Mouse (Mus musculus) intestine, postnatal 0 days (tissue): Measurements from ENCODE around the gene Ggt6. TPM values are rescaled to one million over a fixed set of nuclear protein-coding genes. Genes with fewer than 3 reads are reported as not detected.

Source experiments
- ATAC-seq: fragments of 200-750 bp; cut with Nextera tagmentation; 2 replicates; pipeline ENCODE4 v1.8.0; 2017; ENCODE audit warnings: mild to moderate bottlenecking, moderate TSS enrichment, moderate library complexity
- H3K27ac ChIP-seq: fragments of 300-500 bp; sonication (generic); 2 replicates; pipeline ENCODE4 v1.5.1; 2014; ENCODE audit warnings: mild to moderate bottlenecking, low read depth, low read length, moderate library complexity
- H3K27me3 ChIP-seq: fragments of 300-500 bp; sonication (generic); replicated peaks from 2 replicates; pipeline ENCODE4 v1.6.1; 2014; ENCODE audit warnings: low read length, mixed read lengths; ENCODE audit not compliant: control insufficient read depth, insufficient read depth
- H3K36me3 ChIP-seq: fragments of 300-500 bp; sonication (generic); 2 replicates; pipeline ENCODE4 v1.6.1; 2014; ENCODE audit warnings: mild to moderate bottlenecking, moderate library complexity; ENCODE audit not compliant: control insufficient read depth, insufficient read depth
- H3K4me1 ChIP-seq: fragments of 300-500 bp; sonication (generic); replicated peaks from 2 replicates; pipeline ENCODE4 v1.6.1; 2014; ENCODE audit warnings: antibody characterized with exemption, low read length, mixed read lengths; ENCODE audit not compliant: control insufficient read depth, insufficient read depth
- H3K4me2 ChIP-seq: fragments of 300-500 bp; sonication (generic); replicated peaks from 2 replicates; pipeline ENCODE4 v1.6.1; 2014; ENCODE audit warnings: low read depth, mild to moderate bottlenecking, moderate library complexity
- H3K4me3 ChIP-seq: fragments of 300-500 bp; sonication (generic); 2 replicates; pipeline ENCODE4 v1.5.1; 2014; ENCODE audit warnings: low read depth, low read length
- H3K9ac ChIP-seq: fragments of 300-500 bp; sonication (generic); 2 replicates; pipeline ENCODE4 v1.6.1; 2014; ENCODE audit warnings: mild to moderate bottlenecking, low read depth, low read length
- H3K9me3 ChIP-seq: fragments of 300-500 bp; sonication (generic); 2 replicates; pipeline ENCODE4 v1.6.1; 2016; ENCODE audit warnings: mixed run types; ENCODE audit not compliant: control insufficient read depth
- CTCF ChIP-seq: sonication (generic); IDR thresholded peaks from 2 replicates; pipeline ENCODE4 v1.5.1; 2016; ENCODE audit warnings: low read depth, mild to moderate bottlenecking, control low read depth, antibody characterized with exemption, moderate library complexity
- WGBS: fragments of 180-500 bp; shearing (Covaris S2); extraction: QIAGEN DNeasy Blood & Tissue Kit; methylation state at CpG from one replicate; pipeline ENCODE4 v1.1.7; 2014; 5-methylcytosine and 5-hydroxymethylcytosine counted together
- polyA plus RNA-seq: library from polyadenylated mRNA; unstranded; fragments of >200 nt; fragmentation: Nextera tagmentation; extraction: Ambion mirVana; gene quantifications from 2 replicates; pipeline ENCODE4 v1.2.1, GENCODE M21; 2015

Ggt6 gene
- polyA plus RNA-seq, 1 experiment from 2014 or later = 8.6 TPM

- no peaks in the 10 kb centered on the region for H3K36me3 ChIP-seq
- ATAC-seq = no peak
- WGBS = 75% methylated on average over 2 of the region's 2 CpGs
Observed at GRCm38 (mm10) chr11:72479499-72479898, 44.2 kb downstream of the Ggt6 start.

GRCm38 (mm10) chr11:72481313-72481712, 46.0 kb downstream of the Ggt6 start:
- H3K9me3 ChIP-seq = no peaks in the 10 kb centered on the region
- H3K4me2 ChIP-seq = no peak overlapping the region
- no peak overlapping the region for H3K4me3 ChIP-seq
- no peaks in the 10 kb centered on the region; the same call in 1 of the 2 replicates for H3K4me1 ChIP-seq
- H3K9ac ChIP-seq = no peak overlapping the region
- 70% methylated on average over 5 of the region's 5 CpGs for WGBS
- H3K27ac ChIP-seq = no peak overlapping the region
- no peaks in the 10 kb centered on the region for H3K27me3 ChIP-seq
- no peak for TF ChIP-seq CTCF
- no peaks in the 10 kb centered on the region for H3K36me3 ChIP-seq
- no peak for ATAC-seq

More at GRCm38 (mm10) chr11:72479499-72479898, 44.2 kb downstream of the Ggt6 start:
- H3K27ac ChIP-seq = no peak overlapping the region
- H3K4me1 ChIP-seq = no peaks in the 10 kb centered on the region; the same call in none of the 2 replicates
- TF ChIP-seq CTCF = no peak
- H3K9me3 ChIP-seq = no peaks in the 10 kb centered on the region
- no peaks in the 10 kb centered on the region for H3K27me3 ChIP-seq
- no peak overlapping the region for H3K4me2 ChIP-seq
- H3K9ac ChIP-seq = no peak overlapping the region
- no peak overlapping the region for H3K4me3 ChIP-seq

- peak; percentile 10; the same call in 1 of the 2 replicates for ATAC-seq
- Histone ChIP-seq H3K4me1 (no peaks in the 10 kb centered on the region; the same call in 1 of the 2 replicates), H3K4me3 (no peak overlapping the region), H3K36me3 (no peaks in the 10 kb centered on the region), H3K27me3 (no peaks in the 10 kb centered on the region), H3K4me2 (0 out of 2 replicates have a peak overlapping the region, but pooled peaks have one; percentile 17), H3K9ac (no peak overlapping the region), H3K27ac (no peak overlapping the region), H3K9me3 (no peaks in the 10 kb centered on the region)
- no peak for TF ChIP-seq CTCF
- WGBS = 55% methylated on average over 4 of the region's 4 CpGs
Observed at GRCm38 (mm10) chr11:72481952-72482351, 46.6 kb downstream of the Ggt6 start.

GRCm38 (mm10) chr11:72484549-72484948, 49.2 kb downstream of the Ggt6 start:
- no peaks in the 10 kb centered on the region for H3K9me3 ChIP-seq
- H3K36me3 ChIP-seq = no peaks in the 10 kb centered on the region
- H3K4me1 ChIP-seq = peaks cover 6% of the 10 kb centered on the region; the same call in 1 of the 2 replicates
- H3K4me3 ChIP-seq = no peak overlapping the region
- WGBS = 42% methylated on average over 6 of the region's 6 CpGs
- no peak for TF ChIP-seq CTCF
- H3K9ac ChIP-seq = no peak overlapping the region
- no peak overlapping the region for H3K4me2 ChIP-seq
- H3K27ac ChIP-seq = no peak overlapping the region
- no peak; the same call in 1 of the 2 replicates for ATAC-seq
- 0 out of 2 replicates have a peak, but pooled peaks cover 5% of the 10 kb centered on the region for H3K27me3 ChIP-seq

DNA sequence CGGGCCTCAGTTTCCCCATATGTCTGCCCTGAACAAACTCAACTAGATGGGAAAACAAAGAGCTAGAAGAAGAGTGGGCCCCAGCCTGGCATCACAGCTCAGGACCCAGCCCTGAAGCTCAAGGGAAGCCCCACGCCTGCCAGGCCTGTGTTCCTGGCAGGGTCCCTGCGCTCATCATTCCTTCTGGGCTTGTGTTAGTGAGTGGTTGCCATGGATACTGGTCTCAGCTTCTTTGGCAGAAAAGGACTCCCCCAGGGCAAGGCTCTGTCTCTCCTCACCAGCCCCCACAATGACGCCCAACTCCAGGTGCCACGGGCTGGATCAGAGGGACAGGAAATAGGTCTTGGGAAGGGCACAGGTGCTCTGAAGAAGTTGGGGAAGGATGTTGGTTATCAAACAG, 49.8 kb downstream of the Ggt6 start:
- Histone ChIP-seq H3K9me3 (no peaks in the 10 kb centered on the region), H3K36me3 (no peaks in the 10 kb centered on the region), H3K9ac (no peak overlapping the region), H3K4me1 (peaks cover 6% of the 10 kb centered on the region; the same call in 1 of the 2 replicates), H3K27me3 (0 out of 2 replicates have a peak, but pooled peaks cover 5% of the 10 kb centered on the region), H3K27ac (no peak overlapping the region), H3K4me2 (no peak overlapping the region), H3K4me3 (no peak overlapping the region)
- no peak for TF ChIP-seq CTCF
- ATAC-seq = no peak
- 69% methylated on average over 5 of the region's 5 CpGs for WGBS

DNA sequence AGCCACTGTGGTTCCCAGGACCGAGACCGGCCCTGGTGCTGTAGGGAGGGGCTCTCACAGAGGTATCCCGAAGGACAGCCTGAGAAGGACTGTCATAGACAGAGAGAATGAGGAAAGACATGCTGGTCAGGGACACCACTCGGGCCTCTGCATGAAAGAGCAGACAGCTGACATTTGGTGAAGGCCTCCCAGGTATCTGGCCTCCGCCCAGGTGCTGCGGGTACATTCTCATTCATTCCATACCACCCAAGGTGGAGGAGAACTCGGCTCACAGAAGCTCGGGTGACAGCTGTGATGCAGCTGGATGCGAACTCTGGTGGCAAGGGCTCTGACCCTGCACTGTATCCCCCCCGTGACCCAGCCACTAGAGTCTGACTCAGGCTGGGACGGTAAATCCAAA, 50.6 kb downstream of the Ggt6 start:
- WGBS = 74% methylated on average over 11 of the region's 11 CpGs
- ATAC-seq = no peak
- H3K9me3 ChIP-seq = no peaks in the 10 kb centered on the region
- H3K27me3 ChIP-seq = 0 out of 2 replicates have a peak, but pooled peaks cover 5% of the 10 kb centered on the region
- no peak overlapping the region for H3K9ac ChIP-seq
- H3K36me3 ChIP-seq = no peaks in the 10 kb centered on the region
- no peak overlapping the region; the same call in 1 of the 2 replicates for H3K4me2 ChIP-seq
- H3K4me3 ChIP-seq = no peak overlapping the region
- H3K27ac ChIP-seq = no peak overlapping the region
- H3K4me1 ChIP-seq = peaks cover 6% of the 10 kb centered on the region; the same call in 1 of the 2 replicates
- TF ChIP-seq CTCF = no peak

DNA sequence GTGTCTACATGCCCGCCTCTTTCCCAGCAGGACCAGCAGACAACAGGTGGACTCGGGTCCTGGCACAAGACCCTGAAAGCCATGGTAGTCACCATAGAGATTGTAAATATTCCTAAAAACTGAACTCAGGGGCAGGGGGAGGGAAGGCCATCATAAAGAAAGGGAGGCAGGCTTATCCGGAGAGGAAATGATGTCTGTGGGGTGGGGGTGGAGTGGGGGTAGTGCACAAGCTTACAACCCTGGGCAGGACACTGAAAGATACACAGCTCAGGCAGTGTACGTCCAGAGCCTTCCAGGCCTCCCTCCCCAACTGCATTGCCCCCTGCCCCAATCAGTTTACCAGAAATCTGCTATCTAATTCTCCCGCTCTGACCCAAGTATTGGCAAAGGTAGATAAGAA, 51.8 kb downstream of the Ggt6 start:
- peak overlapping the region; percentile 98 for H3K4me2 ChIP-seq
- H3K9ac ChIP-seq = no peak overlapping the region
- no peak overlapping the region for H3K4me3 ChIP-seq
- no peaks in the 10 kb centered on the region for H3K36me3 ChIP-seq
- no peak for TF ChIP-seq CTCF
- H3K4me1 ChIP-seq = 0 out of 2 replicates have a peak, but pooled peaks cover 6% of the 10 kb centered on the region
- H3K9me3 ChIP-seq = no peaks in the 10 kb centered on the region
- H3K27ac ChIP-seq = no peak overlapping the region
- WGBS = 67% methylated on average over 5 of the region's 5 CpGs
- 0 out of 2 replicates have a peak, but pooled peaks cover 5% of the 10 kb centered on the region for H3K27me3 ChIP-seq
- ATAC-seq = no peak
